Mouse (Mus musculus) left cerebral cortex, adult 18-20 months (tissue): ENCODE results near the gene Olfr1180. TPM values are rescaled to one million over a fixed set of nuclear protein-coding genes. Genes with fewer than 3 reads are reported as not detected.
"Not testable (repeated sequence)": the region's sequence is repeated elsewhere in the genome, so short reads cannot be mapped to it uniquely, and the experiment has no call there.

Experiments used
- DNase-seq, 2 experiments: peaks; one replicate each; pipeline ENCODE4 v3.0.0; 2021 to 2022; ENCODE audit warnings: low spot score in 2 of 2, mixed read lengths in 1 of 2
- long read RNA-seq, 2 experiments: library from polyadenylated mRNA; stranded (forward); transcript quantifications; one replicate each; pipeline ENCODE4 v2.0.0; 2021
- total RNA-seq, 2 experiments: library from RNA; stranded (reverse); gene quantifications; 2 replicates each; pipeline ENCODE4 v1.2.3; 2021

Gene Olfr1180
- total RNA-seq: not detected
- long read RNA-seq, experiment 1: 0 reads
- long read RNA-seq, experiment 2: 0 reads

DNA sequence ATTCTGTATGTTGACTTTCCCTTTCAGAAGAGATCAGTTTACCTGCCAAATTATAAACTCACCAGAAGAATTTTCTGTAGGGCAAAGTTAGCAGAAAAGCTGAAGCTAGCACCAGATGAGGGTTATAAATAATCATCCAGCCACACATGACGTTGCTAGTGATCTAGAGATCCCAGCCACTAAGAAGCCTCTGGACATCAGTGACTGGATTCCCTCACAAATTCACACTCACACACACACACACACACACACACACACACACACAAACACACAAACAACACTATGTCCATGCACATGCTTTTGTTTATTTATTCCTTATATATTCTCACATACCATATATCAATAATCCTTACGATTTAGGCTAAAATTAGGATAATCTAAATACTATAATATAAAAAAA lies at the start of gene Olfr1180:
TSS of gene Olfr1180 (minus strand) at position 101 of the 400 bp plus-strand sequence.
- DNase-seq: no peak

DNA sequence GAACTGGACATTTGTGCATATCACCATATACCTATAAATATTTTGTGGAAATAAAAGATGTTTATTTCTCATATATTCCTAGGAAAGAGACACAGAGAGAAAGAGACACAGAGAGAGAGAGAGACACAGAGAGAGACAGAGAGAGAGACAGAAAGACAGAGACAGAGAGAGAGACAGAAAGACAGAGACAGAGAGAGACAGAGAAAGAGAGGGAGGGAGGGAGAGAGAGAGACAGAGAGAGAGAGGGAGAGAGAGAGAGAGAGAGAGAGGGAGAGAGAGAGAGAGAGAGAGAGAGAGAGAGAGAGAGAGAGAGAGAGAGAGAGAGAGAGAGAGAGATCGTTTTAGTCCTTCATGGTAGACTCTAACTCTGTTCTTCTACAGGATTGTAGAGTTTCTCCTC lies 35.6 kb upstream of the Olfr1180 start, which contains the start of gene Olfr1183:
TSS of gene Olfr1183 (plus strand) at position 301 of the 400 bp plus-strand sequence.
- not testable (repeated sequence) for DNase-seq

DNA sequence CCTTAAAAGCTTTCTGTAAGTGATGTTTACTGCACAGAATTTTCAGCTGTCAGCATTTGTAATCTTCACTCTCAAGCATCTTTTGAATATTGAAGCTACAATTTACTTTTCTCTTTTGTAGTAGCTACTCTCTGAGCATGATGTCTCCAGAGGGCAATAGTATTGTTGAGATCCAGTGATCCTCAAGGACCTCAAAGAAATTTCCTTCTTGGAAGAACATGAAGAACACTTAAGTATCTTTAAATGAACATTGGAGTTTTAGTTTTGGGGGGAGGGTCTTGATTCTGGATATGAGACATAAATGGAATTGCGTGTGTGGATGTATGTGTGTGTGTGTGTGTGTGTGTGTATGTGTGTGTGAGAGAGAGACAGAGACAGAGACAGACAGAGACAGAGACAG lies 30.1 kb upstream of the Olfr1180 start, which contains the start of gene Gm13757:
TSS of gene Gm13757 (minus strand) at position 101 of the 400 bp plus-strand sequence.
- DNase-seq: no peak

DNA sequence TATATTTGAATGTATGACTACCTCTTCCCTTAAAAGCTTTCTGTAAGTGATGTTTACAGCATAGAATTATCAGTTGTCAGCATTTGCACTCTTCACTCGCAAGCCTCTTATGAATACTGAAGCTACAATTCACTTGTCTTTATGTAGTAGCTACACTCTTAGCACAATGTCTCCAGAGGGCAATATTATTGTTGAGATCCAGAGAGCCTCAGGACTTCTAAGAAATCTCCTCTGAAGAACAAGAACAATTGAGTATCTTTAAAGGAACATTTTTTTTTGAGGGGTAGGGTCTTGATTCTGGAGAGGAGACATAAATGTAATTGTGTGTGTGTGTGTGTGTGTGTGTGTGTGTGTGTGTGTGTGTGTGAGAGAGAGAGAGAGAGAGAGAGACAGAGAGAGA lies 7.1 kb upstream of the Olfr1180 start, which contains the start of gene Olfr1181:
TSS of gene Olfr1181 (minus strand) at position 101 of the 400 bp plus-strand sequence.
- no peak for DNase-seq

DNA sequence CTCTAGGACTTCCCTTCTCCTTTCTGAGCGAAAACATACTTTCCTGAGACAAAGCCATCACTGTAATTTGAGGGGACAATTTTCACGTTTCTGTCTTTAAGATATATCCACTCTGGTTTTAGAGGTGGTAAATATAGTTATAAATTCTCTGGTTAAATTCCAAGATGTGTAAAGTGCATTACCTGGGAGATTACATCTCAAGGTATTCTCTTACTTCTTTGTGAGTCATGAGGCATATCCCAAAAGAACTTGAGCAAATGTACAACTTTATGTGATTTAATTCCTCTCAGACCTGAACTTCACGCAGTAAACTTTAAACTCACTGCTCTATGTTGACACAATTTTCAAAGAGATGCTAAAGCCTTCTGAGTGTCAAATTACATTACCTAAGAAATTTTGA lies 12.6 kb downstream of the Olfr1180 start, which contains the start of gene Olfr1179:
TSS of gene Olfr1179 (minus strand) at position 101 of the 400 bp plus-strand sequence.
- no peak for DNase-seq

DNA sequence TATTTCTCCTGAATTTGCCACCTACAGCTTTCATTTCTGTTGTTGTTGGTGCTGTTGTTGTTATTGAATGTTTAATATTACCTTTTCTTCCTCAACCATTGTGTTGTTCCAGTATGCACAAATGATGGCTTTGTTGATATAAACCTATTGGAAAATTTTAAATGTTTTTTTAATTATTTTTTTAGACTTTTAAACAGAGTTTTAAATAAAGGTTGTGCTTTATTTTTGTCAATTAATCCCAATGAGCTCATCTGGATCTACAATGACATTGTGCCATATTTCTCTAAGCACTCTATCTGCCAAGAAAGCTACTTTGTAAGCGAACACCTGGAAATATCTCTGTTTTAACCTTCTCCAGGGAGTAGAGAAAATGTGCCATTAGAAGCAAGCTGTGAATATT lies 32.2 kb downstream of the Olfr1180 start, which contains the start of gene Olfr1178:
TSS of gene Olfr1178 (plus strand) at position 301 of the 400 bp plus-strand sequence.
- DNase-seq: no peak

Other genes with a start within 250 kb of the Olfr1180 start
- not detected for gene Olfr1168, start 237.3 kb downstream of the Olfr1180 start, total RNA-seq
- not detected for gene Olfr1170, start 190.8 kb downstream of the Olfr1180 start, total RNA-seq
- not detected for gene Olfr1173, start 139.3 kb downstream of the Olfr1180 start, total RNA-seq
- not detected for gene Olfr1174-ps, start 104.0 kb downstream of the Olfr1180 start, total RNA-seq
- not detected for gene Olfr1175-ps, start 91.9 kb downstream of the Olfr1180 start, total RNA-seq
- gene Olfr1176, start 82.4 kb downstream of the Olfr1180 start, total RNA-seq: not detected
- gene Olfr1177-ps, start 72.7 kb downstream of the Olfr1180 start, total RNA-seq: not detected
- gene Olfr1178, start 32.1 kb downstream of the Olfr1180 start, total RNA-seq: not detected
- gene Olfr1179, start 12.7 kb downstream of the Olfr1180 start, total RNA-seq: not detected
- not detected for gene Olfr1181, start 7.0 kb upstream of the Olfr1180 start, total RNA-seq
- gene Gm13757, start 30.0 kb upstream of the Olfr1180 start, total RNA-seq: not detected
- not detected for gene Olfr1183, start 35.7 kb upstream of the Olfr1180 start, total RNA-seq
- not detected for gene Olfr1184, start 64.4 kb upstream of the Olfr1180 start, total RNA-seq
- gene Olfr1185-ps1, start 74.2 kb upstream of the Olfr1180 start, total RNA-seq: not detected
- not detected for gene Olfr1186, start 99.4 kb upstream of the Olfr1180 start, total RNA-seq
- gene Olfr1188, start 137.8 kb upstream of the Olfr1180 start, total RNA-seq: not detected
- gene Olfr1189, start 167.3 kb upstream of the Olfr1180 start, total RNA-seq: not detected
- gene Olfr1191-ps1, start 221.4 kb upstream of the Olfr1180 start, total RNA-seq: not detected
- not detected for gene Olfr1192-ps1, start 229.4 kb upstream of the Olfr1180 start, total RNA-seq